Mouse (Mus musculus): Measurements from ENCODE around the gene Vmn1r2.
"Not testable (repeated sequence)": the region's sequence is repeated elsewhere in the genome, so short reads cannot be mapped to it uniquely, and the experiment has no call there.

- not testable (repeated sequence) for TF ChIP-seq POLR2A (IDR thresholded peaks at IDR 0.05; ENCODE audit: control insufficient read depth, extremely low read depth, insufficient read depth, low read length, poor library complexity); CTCF (IDR thresholded peaks at IDR 0.05; ENCODE audit: borderline replicate concordance, control insufficient read depth, extremely low read depth, insufficient read depth, low read length, poor library complexity)
Measured at GRCm38 (mm10) chr4:3176195-3176594, 9.1 kb downstream of the Vmn1r2 start.
